Comparison of ENCODE assay signal across 16 mouse cellular contexts in genomic region chr2:26264646-26265045, GRCm38 (mm10). TPM values are rescaled to one million over a fixed set of nuclear protein-coding genes. Genes with fewer than 3 reads are reported as not detected.
"Had no signal": no experiment of that assay in that cellular context is flagged by ENCODE, and none has a peak within 500 bp of the region (broad histone marks: within the 10 kb centered on the region; RNA-seq: fewer than 3 reads in every experiment).

No protein-coding gene starts in this region.

- H3K4me3 ChIP-seq: liver, embryonic 15.5 days; megakaryocyte, embryonic 14.5 days; midbrain, embryonic 13.5 days; midbrain, embryonic 15.5 days; neural tube, embryonic 12.5 days; stomach, embryonic 15.5 days had no signal

- H3K36me3 ChIP-seq: liver, embryonic 15.5 days; midbrain, embryonic 13.5 days; midbrain, embryonic 15.5 days; neural tube, embryonic 12.5 days; stomach, embryonic 15.5 days had no signal

- H3K4me1 ChIP-seq: liver, embryonic 15.5 days; midbrain, embryonic 13.5 days; midbrain, embryonic 15.5 days; stomach, embryonic 15.5 days had no signal

- ATAC-seq: midbrain, embryonic 13.5 days; midbrain, embryonic 15.5 days had no signal

- H3K27ac ChIP-seq: liver, embryonic 15.5 days; macrophage; midbrain, embryonic 13.5 days; midbrain, embryonic 15.5 days; neural tube, embryonic 12.5 days; stomach, embryonic 15.5 days; stomach, postnatal 0 days had no signal

- DNase-seq: lung, adult 18-20 months; right cerebral cortex, postnatal 14 days; thymus, adult 2 months; thymus, postnatal 25 days; thymus, postnatal 4 days had no signal

- H3K9me3 ChIP-seq: liver, embryonic 15.5 days; megakaryocyte, embryonic 14.5 days; midbrain, embryonic 13.5 days; midbrain, embryonic 15.5 days; neural tube, embryonic 12.5 days; stomach, embryonic 15.5 days had no signal

- H3K27me3 ChIP-seq: liver, embryonic 15.5 days; midbrain, embryonic 13.5 days; midbrain, embryonic 15.5 days; neural tube, embryonic 12.5 days; stomach, embryonic 15.5 days had no signal

- H3K4me2 ChIP-seq: liver, embryonic 15.5 days; lung, embryonic 14.5 days; midbrain, embryonic 11.5 days; midbrain, embryonic 13.5 days; midbrain, embryonic 15.5 days; neural tube, embryonic 12.5 days; stomach, embryonic 15.5 days had no signal

- H3K9ac ChIP-seq: liver, embryonic 15.5 days; lung, embryonic 14.5 days; midbrain, embryonic 13.5 days; midbrain, embryonic 15.5 days; neural tube, embryonic 12.5 days; stomach, embryonic 15.5 days had no signal

RNA-seq across cellular contexts. Expression of gene Ccdc187, which starts 29.7 kb away (rescaled TPM):
- polyA plus RNA-seq: macrophage had no signal

RNA-seq across cellular contexts. Expression of gene Lhx3, which starts 56.6 kb away (rescaled TPM):
- polyA plus RNA-seq: liver, embryonic 15.5 days; lung, embryonic 14.5 days; lung, embryonic 16.5 days; macrophage; midbrain, embryonic 15.5 days; stomach, embryonic 15.5 days; stomach, postnatal 0 days had no signal
